Mouse (Mus musculus): ENCODE results near the gene Ccdc32. TPM values are rescaled to one million over a fixed set of nuclear protein-coding genes. Genes with fewer than 3 reads are reported as not detected.

Gene Ccdc32
- polyA plus RNA-seq, 1 experiment from 2014 or later: 25.4 TPM

GRCm38 (mm10) chr2:118976282-118976929 is 52.8 kb downstream of the Ccdc32 start:
- Histone ChIP-seq H3K9me3 (no peaks in the 10 kb centered on the region), H3K27me3 (peaks cover 59% of the 10 kb centered on the region), H3K4me2 (peak overlapping the region; percentile 93), H3K36me3 (no peaks in the 10 kb centered on the region), H3K9ac (peak overlapping the region; percentile 84), H3K4me3 (peak overlapping the region; percentile 63), H3K27ac (no peak overlapping the region), H3K4me1 (peaks cover 17% of the 10 kb centered on the region)
- peak; percentile 77 for ATAC-seq (ENCODE audit: insufficient number of reproducible peaks, insufficient read depth, low FRiP score, low TSS enrichment, low read depth)
- under 1% methylated on average over 57 of the region's 57 CpGs for WGBS

GRCm38 (mm10) chr2:118975855-118976254 is 53.3 kb downstream of the Ccdc32 start:
- Histone ChIP-seq H3K9ac (peak overlapping the region; percentile 84), H3K36me3 (no peaks in the 10 kb centered on the region), H3K4me1 (peaks cover 17% of the 10 kb centered on the region), H3K4me3 (peak overlapping the region; percentile 63), H3K27me3 (peaks cover 59% of the 10 kb centered on the region), H3K9me3 (no peaks in the 10 kb centered on the region), H3K27ac (no peak overlapping the region), H3K4me2 (peak overlapping the region; percentile 93)
- WGBS: 3% methylated on average over 15 of the region's 15 CpGs
- no peak for ATAC-seq (ENCODE audit: insufficient number of reproducible peaks, insufficient read depth, low FRiP score, low TSS enrichment, low read depth)

- Histone ChIP-seq H3K9me3 (no peaks in the 10 kb centered on the region), H3K4me2 (peak overlapping the region; percentile 80), H3K36me3 (no peaks in the 10 kb centered on the region), H3K27me3 (peaks cover 59% of the 10 kb centered on the region), H3K4me1 (peaks cover 17% of the 10 kb centered on the region), H3K27ac (no peak overlapping the region), H3K9ac (peak overlapping the region; percentile 64), H3K4me3 (peak overlapping the region; percentile 45)
- WGBS: under 1% methylated on average over 33 of the region's 33 CpGs
- ATAC-seq (ENCODE audit: insufficient number of reproducible peaks, insufficient read depth, low FRiP score, low TSS enrichment, low read depth): no peak
These were observed 56.4 kb downstream of the Ccdc32 start for GRCm38 (mm10) chr2:118972687-118973376.

GRCm38 (mm10) chr2:118972048-118972447 is 57.1 kb downstream of the Ccdc32 start:
- peaks cover 51% of the 10 kb centered on the region for H3K27me3 ChIP-seq
- H3K4me1 ChIP-seq: peaks cover 17% of the 10 kb centered on the region
- H3K9ac ChIP-seq: no peak overlapping the region
- 76% methylated on average over 5 of the region's 5 CpGs for WGBS
- no peaks in the 10 kb centered on the region for H3K9me3 ChIP-seq
- no peak overlapping the region for H3K4me3 ChIP-seq
- no peak overlapping the region for H3K4me2 ChIP-seq
- no peak overlapping the region for H3K27ac ChIP-seq
- ATAC-seq (ENCODE audit: insufficient number of reproducible peaks, insufficient read depth, low FRiP score, low TSS enrichment, low read depth): no peak
- H3K36me3 ChIP-seq: no peaks in the 10 kb centered on the region

- Histone ChIP-seq H3K4me3 (no peak overlapping the region), H3K27ac (no peak overlapping the region), H3K4me1 (peaks cover 3% of the 10 kb centered on the region; the same call in 1 of the 2 replicates), H3K27me3 (peaks cover 28% of the 10 kb centered on the region), H3K9me3 (no peaks in the 10 kb centered on the region), H3K36me3 (no peaks in the 10 kb centered on the region), H3K9ac (no peak overlapping the region), H3K4me2 (no peak overlapping the region)
- no peak for ATAC-seq (ENCODE audit: insufficient number of reproducible peaks, insufficient read depth, low FRiP score, low TSS enrichment, low read depth)
- WGBS: 85% methylated on average over 11 of the region's 11 CpGs
These were observed 59.5 kb downstream of the Ccdc32 start for GRCm38 (mm10) chr2:118969585-118970147.

Other genes starting within 250 kb of the Ccdc32 start
- gene Disp2, start 249.7 kb downstream of the Ccdc32 start, polyA plus RNA-seq (2015; fragmentation: Nextera tagmentation; extraction: Ambion mirVana): 0.34 and 0.51 TPM in 2 replicates
- 99.6 and 115 TPM in 2 replicates for gene Knstrn, start 215.4 kb downstream of the Ccdc32 start, polyA plus RNA-seq (2015; fragmentation: Nextera tagmentation; extraction: Ambion mirVana)
- 84.8 and 86.6 TPM in 2 replicates for gene Ivd, start 167.4 kb downstream of the Ccdc32 start, polyA plus RNA-seq (2015; fragmentation: Nextera tagmentation; extraction: Ambion mirVana)
- gene Bahd1, start 129.0 kb downstream of the Ccdc32 start, polyA plus RNA-seq (2015; fragmentation: Nextera tagmentation; extraction: Ambion mirVana): 4.0 and 4.1 TPM in 2 replicates
- gene Chst14, start 102.9 kb downstream of the Ccdc32 start, polyA plus RNA-seq (2015; fragmentation: Nextera tagmentation; extraction: Ambion mirVana): 48.8 and 54.9 TPM in 2 replicates
- 4.2 and 4.9 TPM in 2 replicates for gene Rpusd2, start 5.4 kb upstream of the Ccdc32 start, polyA plus RNA-seq (2015; fragmentation: Nextera tagmentation; extraction: Ambion mirVana)
- 56.7 and 58.6 TPM in 2 replicates for gene Knl1, start 17.7 kb upstream of the Ccdc32 start, polyA plus RNA-seq (2015; fragmentation: Nextera tagmentation; extraction: Ambion mirVana)
- 49.7 and 56.9 TPM in 2 replicates for gene Rad51, start 83.4 kb upstream of the Ccdc32 start, polyA plus RNA-seq (2015; fragmentation: Nextera tagmentation; extraction: Ambion mirVana)
- gene Rmdn3, start 127.6 kb upstream of the Ccdc32 start, polyA plus RNA-seq (2015; fragmentation: Nextera tagmentation; extraction: Ambion mirVana): 37.5 and 40.9 TPM in 2 replicates
- 3.2 and 4.7 TPM in 2 replicates for gene Gchfr, start 138.4 kb upstream of the Ccdc32 start, polyA plus RNA-seq (2015; fragmentation: Nextera tagmentation; extraction: Ambion mirVana)
- gene Gm14137, start 145.1 kb upstream of the Ccdc32 start, polyA plus RNA-seq (2015; fragmentation: Nextera tagmentation; extraction: Ambion mirVana): 0.78 and 1.0 TPM in 2 replicates
- gene Zfyve19, start 179.2 kb upstream of the Ccdc32 start, polyA plus RNA-seq (2015; fragmentation: Nextera tagmentation; extraction: Ambion mirVana): 51.3 and 60.6 TPM in 2 replicates
- gene Dnajc17, start 179.4 kb upstream of the Ccdc32 start, polyA plus RNA-seq (2015; fragmentation: Nextera tagmentation; extraction: Ambion mirVana): 25.3 and 31.1 TPM in 2 replicates
- gene Ppp1r14d, start 200.5 kb upstream of the Ccdc32 start, polyA plus RNA-seq (2015; fragmentation: Nextera tagmentation; extraction: Ambion mirVana): 0.28 and 0.47 TPM in 2 replicates
- gene Spint1, start 208.0 kb upstream of the Ccdc32 start, polyA plus RNA-seq (2015; fragmentation: Nextera tagmentation; extraction: Ambion mirVana): 15.3 and 15.4 TPM in 2 replicates
- gene Rhov, start 241.9 kb upstream of the Ccdc32 start, polyA plus RNA-seq (2015; fragmentation: Nextera tagmentation; extraction: Ambion mirVana): 16.7 and 17.9 TPM in 2 replicates

Measured in embryonic facial prominence, embryonic 13.5 days (tissue).